Mouse (Mus musculus) common myeloid progenitor, adult 5-6 weeks (primary cell): ENCODE measurements around the gene Gpr137c. TPM values are rescaled to one million over a fixed set of nuclear protein-coding genes. Genes with fewer than 3 reads are reported as not detected.

Source experiments
- ATAC-seq: replicated peaks from 2 replicates; pipeline ENCODE4 v1.8.0; 2016; ENCODE audit warnings: low read depth, mild to moderate bottlenecking, moderate TSS enrichment, inconsistent platforms; ENCODE audit not compliant: poor library complexity, severe bottlenecking
- total RNA-seq: library from RNA; stranded (forward); fragments of 200-1000, 187-1606 nt; gene quantifications from 2 replicates; pipeline ENCODE4 v1.2.3, GENCODE M21; 2017

Gpr137c gene
- total RNA-seq, 1 experiment from 2014 or later: 0.32 TPM

DNA sequence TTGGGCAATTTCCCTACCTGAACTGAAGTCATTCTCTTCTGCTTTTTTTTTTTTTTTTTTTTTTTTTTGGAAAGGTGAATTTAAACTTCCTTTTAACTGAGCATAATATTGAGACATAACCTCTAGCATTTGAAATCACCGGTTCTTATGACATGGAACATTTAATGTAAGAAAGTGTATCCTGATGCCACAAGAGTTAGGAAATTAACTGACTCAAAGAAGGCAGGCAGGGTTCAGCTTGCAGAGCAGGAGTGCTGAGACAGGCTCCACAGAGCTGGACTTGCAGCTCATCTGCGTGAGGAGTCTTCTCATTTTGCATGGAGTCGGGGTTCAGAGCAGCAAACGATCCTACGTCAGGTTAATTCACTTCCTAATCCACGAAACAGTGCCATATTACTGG, 56.3 kb downstream of the Gpr137c start:
- no peak for ATAC-seq

GRCm38 (mm10) chr14:45282066-45282465, 62.5 kb downstream of the Gpr137c start:
- ATAC-seq: no peak

- ATAC-seq: no peak
Observed at GRCm38 (mm10) chr14:45291608-45292007, 72.1 kb downstream of the Gpr137c start.

DNA sequence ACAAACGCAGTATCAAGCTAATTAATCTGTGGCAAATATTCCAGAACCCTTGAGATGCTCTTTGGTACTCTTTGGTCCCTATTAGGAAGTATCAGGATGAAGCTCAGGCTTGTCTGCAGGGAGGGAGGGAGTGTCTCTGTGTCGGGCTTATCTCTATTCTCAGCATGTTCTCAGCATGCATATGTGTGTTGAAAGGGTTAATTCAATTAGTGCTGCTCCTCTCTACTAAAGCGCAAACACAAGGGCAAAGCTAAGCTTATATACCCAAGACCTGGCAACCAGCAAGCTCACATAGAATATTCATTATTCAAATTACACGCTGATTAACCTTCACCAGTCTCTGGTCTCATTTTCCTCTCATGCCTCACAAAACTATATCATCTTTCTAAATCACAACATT, 84.4 kb downstream of the Gpr137c start:
- ATAC-seq: no peak

DNA sequence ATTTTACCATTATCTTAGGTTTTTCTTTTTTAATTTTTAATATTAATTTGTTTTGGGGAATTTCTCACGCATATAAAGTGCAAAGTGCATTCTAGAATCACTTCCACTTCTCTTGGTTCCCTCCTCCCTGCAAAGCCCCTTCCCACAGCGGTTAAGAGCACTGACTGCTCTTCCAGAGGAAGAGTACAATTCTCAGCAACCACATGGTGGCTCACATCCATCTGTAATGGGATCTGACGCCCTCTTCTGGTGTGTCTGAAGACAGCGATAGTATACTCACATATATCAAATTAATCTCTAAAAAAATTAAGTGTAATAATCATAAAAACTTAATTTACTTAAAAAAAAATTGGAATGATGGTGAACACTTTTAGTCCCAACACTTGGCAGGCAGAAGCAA, 84.9 kb downstream of the Gpr137c start:
- ATAC-seq: no peak

DNA sequence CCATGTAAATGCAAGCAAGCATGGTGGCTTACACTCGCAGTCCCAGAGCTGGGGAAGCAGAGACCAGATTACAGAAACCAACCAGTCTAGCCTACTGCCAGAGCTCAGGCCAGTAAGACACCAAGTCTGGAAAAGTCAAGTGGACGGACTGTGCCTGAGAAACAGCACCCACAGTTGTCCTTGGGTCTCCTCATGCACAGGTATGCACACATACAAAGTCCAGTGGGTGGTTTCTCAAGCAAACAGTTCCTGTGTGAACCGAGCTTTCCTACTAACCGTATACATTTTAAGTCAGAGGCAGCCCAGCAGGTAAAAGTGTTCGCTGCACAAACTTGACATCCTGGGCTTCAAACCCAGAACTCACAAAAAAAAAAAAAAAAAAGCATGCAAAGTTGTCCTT, 86.3 kb downstream of the Gpr137c start:
- no peak for ATAC-seq

DNA sequence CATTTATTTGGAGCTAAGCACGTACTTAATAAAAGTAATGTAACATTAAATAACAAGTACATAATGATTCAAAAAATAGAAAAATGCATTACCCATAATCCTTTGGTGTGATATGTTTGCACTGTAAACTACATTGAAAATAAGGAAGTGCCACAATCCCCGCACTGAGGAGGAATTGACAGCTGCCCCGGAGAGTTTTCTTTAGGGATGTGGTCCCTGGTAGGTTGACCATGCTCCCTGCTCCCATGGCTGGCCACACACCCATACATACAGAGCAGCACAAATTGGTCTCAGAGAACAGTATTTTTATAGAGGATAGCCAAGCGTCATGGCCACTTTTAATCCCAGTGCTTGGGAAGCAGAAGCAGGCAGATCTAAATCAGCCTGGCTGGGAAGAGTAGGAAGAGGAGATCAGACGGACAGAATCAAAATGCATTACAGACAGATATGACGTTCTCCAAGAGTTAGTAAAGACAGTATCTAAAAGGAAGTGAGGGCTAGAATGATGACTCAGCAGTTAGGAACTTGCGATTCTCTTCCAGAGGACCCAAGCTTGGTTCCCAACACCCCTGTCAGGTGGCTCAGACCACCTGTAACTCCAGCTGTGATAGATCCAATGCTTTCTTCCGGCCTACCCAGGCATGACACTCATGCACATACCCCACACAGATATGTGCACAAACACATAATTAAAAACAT, 88.3 kb downstream of the Gpr137c start:
- peak; percentile 83 for ATAC-seq

GRCm38 (mm10) chr14:45309646-45310045, 90.1 kb downstream of the Gpr137c start:
- ATAC-seq: no peak

- no peak for ATAC-seq
Observed at GRCm38 (mm10) chr14:45310101-45310500, 90.6 kb downstream of the Gpr137c start.

- ATAC-seq: no peak
Observed at GRCm38 (mm10) chr14:45316927-45317326, 97.4 kb downstream of the Gpr137c start.

- ATAC-seq: 0 out of 2 replicates have a peak, but pooled peaks have one; percentile 11
Observed at GRCm38 (mm10) chr14:45317921-45318411, 98.4 kb downstream of the Gpr137c start.

DNA sequence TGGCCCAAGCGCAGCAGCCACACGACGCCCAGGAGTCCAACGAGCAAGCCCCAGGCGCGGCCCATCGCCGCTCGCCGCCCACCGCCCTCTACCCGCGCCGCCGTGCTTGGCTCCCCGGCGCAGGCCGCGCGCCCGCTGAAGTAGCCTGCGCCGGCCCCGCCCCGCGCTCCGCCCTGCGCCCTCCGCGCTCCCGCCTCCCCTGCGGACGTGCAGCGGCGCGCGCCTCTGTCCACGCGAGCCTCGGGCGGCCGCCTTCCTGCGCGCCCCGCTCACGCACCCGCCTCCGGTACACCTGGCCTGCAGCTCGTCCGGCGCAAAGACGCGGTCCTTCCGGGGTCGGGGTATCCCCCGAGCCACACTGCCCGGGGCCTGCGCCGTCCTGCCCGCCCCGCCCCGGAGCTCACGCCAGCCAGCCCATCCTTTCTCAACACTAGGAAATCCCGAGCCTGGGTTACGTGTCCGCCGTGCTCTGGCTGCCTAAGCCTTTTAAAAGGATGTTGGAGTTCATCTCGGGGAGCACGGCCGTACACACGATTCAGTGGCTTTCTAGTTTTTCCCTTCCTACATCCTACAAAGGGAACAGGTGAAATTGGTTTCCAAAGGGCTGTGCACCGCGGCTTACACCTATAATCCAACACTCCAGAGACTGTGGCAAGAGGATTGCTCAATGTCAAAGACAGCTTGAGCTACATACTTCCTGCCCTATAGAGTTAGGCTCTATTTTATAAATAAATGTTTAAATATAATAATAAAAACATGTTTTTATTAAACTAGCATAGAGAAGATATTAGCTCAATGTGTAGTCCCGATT, 99.1 kb downstream of the Gpr137c start, which contains the start of gene Ero1l:
Ero1l (minus strand) TSS at position 346 of the 811 bp plus-strand sequence.
- ATAC-seq: peak; percentile 77

- 0 out of 2 replicates have a peak, but pooled peaks have one; percentile 13 for ATAC-seq
Observed at GRCm38 (mm10) chr14:45319237-45319610, 99.7 kb downstream of the Gpr137c start.

DNA sequence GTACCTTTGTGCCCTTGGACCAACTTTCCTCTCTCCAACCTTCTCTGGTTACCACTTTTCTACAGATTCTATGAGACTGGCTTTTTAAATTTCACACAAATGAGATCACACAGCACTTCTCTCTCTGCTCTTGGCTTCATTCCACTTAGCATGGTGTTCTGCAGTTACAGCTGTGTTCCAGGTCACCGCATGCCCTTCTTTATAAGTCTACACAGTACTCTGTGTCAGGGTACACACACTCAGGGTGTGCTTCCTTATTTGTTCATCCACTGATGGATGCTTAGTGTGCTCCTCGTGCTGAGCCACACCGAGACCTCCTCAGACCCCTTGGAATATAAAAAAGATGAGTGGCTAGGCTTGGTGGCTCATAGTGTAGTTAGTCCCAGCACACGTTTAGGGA, 100.6 kb downstream of the Gpr137c start:
- ATAC-seq: no peak

GRCm38 (mm10) chr14:45321067-45321466, 101.5 kb downstream of the Gpr137c start:
- no peak for ATAC-seq

GRCm38 (mm10) chr14:45321622-45322021, 102.1 kb downstream of the Gpr137c start:
- ATAC-seq: no peak

DNA sequence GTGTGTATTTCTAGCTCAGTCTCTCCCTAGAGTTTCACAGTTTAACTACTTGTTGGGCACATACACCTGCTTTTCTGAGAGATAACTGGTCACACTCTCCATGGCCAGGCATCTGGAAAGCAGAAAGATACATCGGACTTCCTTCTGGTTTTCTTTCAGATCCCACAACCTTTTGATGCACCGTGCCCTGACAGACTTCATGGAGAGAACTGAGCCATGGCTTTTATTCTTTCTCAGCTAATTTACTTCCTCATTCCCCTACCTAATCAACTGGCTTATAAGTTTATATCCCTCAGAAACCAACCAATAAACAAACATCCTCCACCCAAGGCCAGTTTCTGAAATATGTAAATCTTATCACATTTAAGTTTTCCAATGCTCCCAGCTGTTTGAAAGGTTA, 102.9 kb downstream of the Gpr137c start:
- no peak for ATAC-seq

DNA sequence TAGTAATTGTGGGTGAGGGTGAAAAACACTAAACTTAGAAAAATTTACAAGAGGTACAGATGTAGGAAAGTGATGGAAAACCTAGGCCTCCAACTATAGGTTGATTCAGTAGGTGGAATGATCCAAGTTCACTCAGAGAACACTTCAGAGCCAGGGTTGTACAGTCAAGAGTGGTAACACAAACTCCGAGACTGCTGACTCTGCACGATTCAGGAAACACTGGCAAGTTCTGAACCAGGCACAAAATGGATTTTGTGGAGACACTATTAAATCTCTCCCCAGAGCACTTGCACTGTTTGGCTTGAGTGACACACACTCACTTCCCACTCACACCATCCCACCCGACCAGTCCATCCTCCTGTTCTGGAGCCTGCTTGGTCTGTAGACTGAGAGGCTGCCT, 103.8 kb downstream of the Gpr137c start:
- ATAC-seq: no peak

GRCm38 (mm10) chr14:45325471-45325870, 106.0 kb downstream of the Gpr137c start:
- ATAC-seq: peak; percentile 43

DNA sequence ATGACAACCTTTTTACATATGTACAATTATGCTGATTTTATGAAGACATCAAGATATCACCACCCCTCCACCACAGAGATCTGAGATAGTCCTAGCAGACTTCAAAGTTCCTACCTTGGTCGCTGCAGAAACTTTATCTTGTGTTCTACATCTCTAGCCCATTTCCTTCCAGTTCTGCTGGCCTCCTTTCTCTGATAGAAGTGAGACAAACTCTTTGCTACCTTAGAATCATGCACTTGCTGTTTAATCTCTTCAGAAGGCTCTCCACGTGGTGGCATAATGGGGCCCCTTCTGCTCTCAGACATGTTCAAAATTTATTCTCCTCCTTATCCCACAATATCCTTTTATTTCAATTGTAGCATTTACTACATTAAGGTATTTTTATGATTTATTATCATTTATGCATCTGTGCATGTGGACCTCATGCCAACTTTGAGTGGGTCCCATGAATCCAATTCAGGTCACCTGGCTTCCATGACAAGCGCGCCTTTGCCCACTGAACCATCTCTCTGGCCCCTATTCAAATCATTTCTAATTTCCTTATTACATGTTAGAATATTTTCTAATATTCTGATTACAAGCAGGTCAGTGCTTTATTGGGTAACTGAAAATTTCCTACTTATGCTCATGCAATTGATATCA, 108.7 kb downstream of the Gpr137c start:
- ATAC-seq: no peak
